Mouse (Mus musculus) stomach, embryonic 16.5 days (tissue): ENCODE results near the gene Snd1. TPM values are rescaled to one million over a fixed set of nuclear protein-coding genes. Genes with fewer than 3 reads are reported as not detected.

Experiments
- ATAC-seq: fragments of 200-750 bp; cut with Nextera tagmentation; 2 replicates; pipeline ENCODE4 v1.8.0; 2017; ENCODE audit warnings: moderate number of reproducible peaks, moderate TSS enrichment; ENCODE audit not compliant: insufficient read depth, low FRiP score
- H3K27ac ChIP-seq: fragments of 300-500 bp; sonication (generic); 2 replicates; pipeline ENCODE4 v1.5.1; 2014; ENCODE audit warnings: low read length
- H3K27me3 ChIP-seq: fragments of 300-500 bp; sonication (generic); 2 replicates; pipeline ENCODE4 v1.6.1; 2014; ENCODE audit warnings: low read length, control low read depth, mixed read lengths; ENCODE audit not compliant: control insufficient read depth, insufficient read depth
- H3K36me3 ChIP-seq: fragments of 300-500 bp; sonication (generic); 2 replicates; pipeline ENCODE4 v1.6.1; 2014; ENCODE audit warnings: low read length; ENCODE audit not compliant: control insufficient read depth, insufficient read depth
- H3K4me1 ChIP-seq: fragments of 300-500 bp; sonication (generic); 2 replicates; pipeline ENCODE4 v1.6.1; 2014; ENCODE audit warnings: low read length, control low read depth, mixed read lengths; ENCODE audit not compliant: control insufficient read depth, insufficient read depth
- H3K4me2 ChIP-seq: fragments of 300-500 bp; sonication (generic); 2 replicates; pipeline ENCODE4 v1.6.1; 2014; ENCODE audit warnings: low read depth, low read length, mixed read lengths
- H3K4me3 ChIP-seq: fragments of 300-500 bp; sonication (generic); replicated peaks from 2 replicates; pipeline ENCODE4 v1.5.1; 2014; ENCODE audit warnings: mild to moderate bottlenecking, low read length
- H3K9ac ChIP-seq: fragments of 300-500 bp; sonication (generic); 2 replicates; pipeline ENCODE4 v1.6.1; 2014; ENCODE audit warnings: low read length
- H3K9me3 ChIP-seq: fragments of 300-500 bp; sonication (generic); replicated peaks from 2 replicates; pipeline ENCODE4 v1.6.1; 2016; ENCODE audit warnings: low read length, control low read depth; ENCODE audit not compliant: control insufficient read depth
- WGBS: fragments of 180-500 bp; shearing (Covaris S2); extraction: QIAGEN DNeasy Blood & Tissue Kit; methylation state at CpG from one replicate; pipeline ENCODE4 v1.1.7; 2014; 5-methylcytosine and 5-hydroxymethylcytosine counted together
- polyA plus RNA-seq: library from polyadenylated mRNA; unstranded; fragments of >200 nt; fragmentation: Nextera tagmentation; extraction: Ambion mirVana; gene quantifications from 2 replicates; pipeline ENCODE4 v1.2.1, GENCODE M21; 2015

Snd1 gene
- polyA plus RNA-seq, 1 experiment from 2014 or later = 136 TPM

- H3K36me3 ChIP-seq = no peaks in the 10 kb centered on the region
- peak overlapping the region; percentile 81 for H3K4me3 ChIP-seq
- H3K9me3 ChIP-seq = no peaks in the 10 kb centered on the region
- peaks cover 33% of the 10 kb centered on the region for H3K4me1 ChIP-seq
- H3K27ac ChIP-seq = peak overlapping the region; percentile 85
- ATAC-seq = peak; percentile 99
- no peaks in the 10 kb centered on the region for H3K27me3 ChIP-seq
- WGBS = under 1% methylated on average over 68 of the region's 68 CpGs
- H3K4me2 ChIP-seq = peak overlapping the region; percentile 71
- peak overlapping the region; percentile 85 for H3K9ac ChIP-seq
Observed at GRCm38 (mm10) chr6:28479865-28480751, 5.2 kb downstream of the Snd1 start.

- 4% methylated on average over 21 of the region's 21 CpGs for WGBS
- H3K4me1 ChIP-seq = peaks cover 38% of the 10 kb centered on the region
- no peak for ATAC-seq
Observed at GRCm38 (mm10) chr6:28480752-28481492, 6.0 kb downstream of the Snd1 start.

GRCm38 (mm10) chr6:28482711-28483315 lies 7.9 kb downstream of the Snd1 start:
- no peaks in the 10 kb centered on the region for H3K27me3 ChIP-seq
- H3K9me3 ChIP-seq = no peaks in the 10 kb centered on the region
- peak overlapping the region; percentile 71 for H3K4me2 ChIP-seq
- peaks cover 44% of the 10 kb centered on the region for H3K4me1 ChIP-seq
- no peak for ATAC-seq
- WGBS = 59% methylated on average over 4 of the region's 4 CpGs
- H3K36me3 ChIP-seq = no peaks in the 10 kb centered on the region
- H3K9ac ChIP-seq = 0 out of 2 replicates have a peak overlapping the region, but pooled peaks have one; percentile 32
- H3K4me3 ChIP-seq = peak overlapping the region; percentile 15
- H3K27ac ChIP-seq = no peak overlapping the region

More at GRCm38 (mm10) chr6:28480752-28481492, 6.0 kb downstream of the Snd1 start:
- no peaks in the 10 kb centered on the region for H3K9me3 ChIP-seq
- H3K4me3 ChIP-seq = peak overlapping the region; percentile 81
- H3K27me3 ChIP-seq = no peaks in the 10 kb centered on the region
- H3K36me3 ChIP-seq = no peaks in the 10 kb centered on the region
- H3K27ac ChIP-seq = peak overlapping the region; percentile 85
- peak overlapping the region; percentile 71 for H3K4me2 ChIP-seq
- H3K9ac ChIP-seq = peak overlapping the region; percentile 85

- WGBS = 96% methylated on average over 2 of the region's 2 CpGs
- peaks cover 39% of the 10 kb centered on the region for H3K4me1 ChIP-seq
- no peak for ATAC-seq
- H3K27me3 ChIP-seq = no peaks in the 10 kb centered on the region
- H3K27ac ChIP-seq = no peak overlapping the region
- 0 out of 2 replicates have a peak, but pooled peaks cover 3% of the 10 kb centered on the region for H3K36me3 ChIP-seq
- H3K9me3 ChIP-seq = no peaks in the 10 kb centered on the region
- no peak overlapping the region for H3K9ac ChIP-seq
- no peak overlapping the region for H3K4me3 ChIP-seq
- H3K4me2 ChIP-seq = no peak overlapping the region
Observed at GRCm38 (mm10) chr6:28486008-28486407, 11.1 kb downstream of the Snd1 start.

GRCm38 (mm10) chr6:28486471-28486870 lies 11.5 kb downstream of the Snd1 start:
- no peak overlapping the region for H3K9ac ChIP-seq
- no peak for ATAC-seq
- H3K27ac ChIP-seq = no peak overlapping the region
- no peaks in the 10 kb centered on the region for H3K9me3 ChIP-seq
- H3K36me3 ChIP-seq = 0 out of 2 replicates have a peak, but pooled peaks cover 7% of the 10 kb centered on the region
- WGBS = 79% methylated on average over 2 of the region's 2 CpGs
- H3K27me3 ChIP-seq = no peaks in the 10 kb centered on the region
- H3K4me2 ChIP-seq = no peak overlapping the region
- peaks cover 34% of the 10 kb centered on the region for H3K4me1 ChIP-seq
- no peak overlapping the region for H3K4me3 ChIP-seq

- Histone ChIP-seq H3K9me3 (no peaks in the 10 kb centered on the region), H3K36me3 (0 out of 2 replicates have a peak, but pooled peaks cover 7% of the 10 kb centered on the region), H3K4me1 (peaks cover 30% of the 10 kb centered on the region), H3K4me3 (no peak overlapping the region), H3K9ac (no peak overlapping the region), H3K27me3 (no peaks in the 10 kb centered on the region), H3K27ac (no peak overlapping the region), H3K4me2 (no peak overlapping the region)
- WGBS = 83% methylated on average over 7 of the region's 7 CpGs
- no peak for ATAC-seq
Observed at GRCm38 (mm10) chr6:28486905-28487304, 12.0 kb downstream of the Snd1 start.

- no peak overlapping the region for H3K9ac ChIP-seq
- H3K4me2 ChIP-seq = no peak overlapping the region
- peaks cover 16% of the 10 kb centered on the region for H3K4me1 ChIP-seq
- no peak overlapping the region for H3K27ac ChIP-seq
- H3K36me3 ChIP-seq = peaks cover 17% of the 10 kb centered on the region
- no peak overlapping the region for H3K4me3 ChIP-seq
- WGBS = 74% methylated on average over 1 of the region's 1 CpGs
- H3K9me3 ChIP-seq = no peaks in the 10 kb centered on the region
- no peak for ATAC-seq
- H3K27me3 ChIP-seq = no peaks in the 10 kb centered on the region
Observed at GRCm38 (mm10) chr6:28488204-28488851, 13.4 kb downstream of the Snd1 start.

- Histone ChIP-seq H3K9ac (no peak overlapping the region), H3K27me3 (no peaks in the 10 kb centered on the region), H3K4me1 (peaks cover 13% of the 10 kb centered on the region; the same call in 1 of the 2 replicates), H3K9me3 (no peaks in the 10 kb centered on the region), H3K4me3 (no peak overlapping the region), H3K27ac (no peak overlapping the region), H3K4me2 (no peak overlapping the region), H3K36me3 (peaks cover 17% of the 10 kb centered on the region)
- WGBS = 90% methylated on average over 5 of the region's 5 CpGs
- no peak for ATAC-seq
Observed at GRCm38 (mm10) chr6:28490612-28491011, 15.7 kb downstream of the Snd1 start.
